Mouse (Mus musculus): ENCODE data around the gene Cutc. TPM values are rescaled to one million over a fixed set of nuclear protein-coding genes. Genes with fewer than 3 reads are reported as not detected.

Gene Cutc
- total and polyA plus RNA-seq, 3 experiments, result 10.0 to 18.8 TPM; not detected in 1

GRCm38 (mm10) chr19:43792537-43792936 lies 39.7 kb downstream of the Cutc start:
- Histone ChIP-seq H3K79me2 (ENCODE audit: control insufficient read depth, insufficient read depth, low read length, poor library complexity) (no peaks in the 10 kb centered on the region), H3K27me3 (ENCODE audit: control insufficient read depth in 1 of 2, insufficient read depth in 2 of 2, low read length in 2 of 2) (peaks cover 0 to 2% of the 10 kb centered on the region in 2 experiments; a peak in 2 of 4 replicates), H3K36me3 (ENCODE audit: control insufficient read depth in 1 of 2, insufficient read depth in 2 of 2, low read length in 2 of 2) (no peaks in the 10 kb centered on the region), H3K9ac (ENCODE audit: control insufficient read depth, low read depth, low read length, poor library complexity, severe bottlenecking) (no peak overlapping the region), H3K4me1 (ENCODE audit: control insufficient read depth in 1 of 2, insufficient read depth in 2 of 2, low read length in 2 of 2) (no peaks in the 10 kb centered on the region), H3K4me3 (ENCODE audit: control insufficient read depth in 1 of 2, insufficient read depth in 1 of 2, low read depth in 2 of 2, low read length in 2 of 2) (no peak overlapping the region), H3K9me3 (replicated peaks; ENCODE audit: insufficient read depth, low read length) (no peaks in the 10 kb centered on the region), H3K27ac (ENCODE audit: control insufficient read depth, low read depth, low read length) (no peak overlapping the region)
- TF ChIP-seq MXI1 (IDR thresholded peaks at IDR 0.05; ENCODE audit: low read depth, low read length) (no peak), ZKSCAN1 (IDR thresholded peaks at IDR 0.05; ENCODE audit: low read depth, low read length) (no peak), RAD21 (IDR thresholded peaks at IDR 0.05; ENCODE audit: low read depth, low read length) (no peak), GATA1 (IDR thresholded peaks at IDR 0.05; ENCODE audit: low read depth, low read length) (no peak), MYB (IDR thresholded peaks at IDR 0.05; ENCODE audit: low read depth, low read length) (no peak), NRF1 (IDR thresholded peaks at IDR 0.05; ENCODE audit: insufficient read depth, low read depth, low read length, poor library complexity, severe bottlenecking) (no peak), TBP (IDR thresholded peaks at IDR 0.05; ENCODE audit: low read depth, low read length) (no peak), POLR2AphosphoS2 (IDR thresholded peaks at IDR 0.05; ENCODE audit: low read length) (no peak), MAZ (IDR thresholded peaks at IDR 0.05; ENCODE audit: low read depth, low read length) (no peak), TCF12 (IDR thresholded peaks at IDR 0.05; ENCODE audit: low read depth, low read length) (no peak), ELF1 (IDR thresholded peaks at IDR 0.05; ENCODE audit: low read depth, low read length) (no peak), EP300 (IDR thresholded peaks at IDR 0.05; ENCODE audit: low read depth in 1 of 2, low read length in 2 of 2) (no peak), ETS1 (IDR thresholded peaks at IDR 0.05; ENCODE audit: low read depth, low read length) (no peak), MAX (IDR thresholded peaks at IDR 0.05; ENCODE audit: low read length) (no peak), SMC3 (IDR thresholded peaks at IDR 0.05; ENCODE audit: low read depth, low read length) (no peak), CHD1 (IDR thresholded peaks at IDR 0.05; ENCODE audit: low read depth, low read length) (no peak)
- DNase-seq (ENCODE audit: low read depth, low spot score), result no peak

DNA sequence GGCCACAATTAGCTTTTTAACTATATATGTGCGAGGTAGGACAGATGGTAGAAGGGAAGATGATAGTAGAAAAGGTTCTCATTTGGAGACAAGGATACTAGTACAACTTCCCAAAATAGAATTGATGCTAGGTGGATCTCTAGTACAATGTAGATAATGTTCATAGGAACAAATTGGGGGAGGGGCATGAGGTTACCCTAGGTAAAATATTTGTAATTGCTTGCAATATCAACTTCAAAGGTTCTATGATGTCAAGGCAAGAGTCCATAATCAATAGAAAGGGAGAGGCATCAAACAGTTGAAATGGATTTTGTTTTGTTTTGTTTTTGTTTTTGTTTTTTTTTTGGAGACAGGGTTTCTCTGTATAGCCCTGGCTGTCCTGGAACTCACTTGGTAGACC lies 41.2 kb downstream of the Cutc start:
- Histone ChIP-seq H3K27ac (ENCODE audit: control insufficient read depth, low read depth, low read length) (no peak overlapping the region), H3K27me3 (ENCODE audit: control insufficient read depth in 1 of 2, insufficient read depth in 2 of 2, low read length in 2 of 2) (peaks cover 0 to 2% of the 10 kb centered on the region in 2 experiments; a peak in 2 of 4 replicates), H3K4me3 (ENCODE audit: control insufficient read depth in 1 of 2, insufficient read depth in 1 of 2, low read depth in 2 of 2, low read length in 2 of 2) (no peak overlapping the region), H3K36me3 (ENCODE audit: control insufficient read depth in 1 of 2, insufficient read depth in 2 of 2, low read length in 2 of 2) (no peaks in the 10 kb centered on the region), H3K4me1 (ENCODE audit: control insufficient read depth in 1 of 2, insufficient read depth in 2 of 2, low read length in 2 of 2) (no peaks in the 10 kb centered on the region), H3K9me3 (replicated peaks; ENCODE audit: insufficient read depth, low read length) (no peaks in the 10 kb centered on the region), H3K79me2 (ENCODE audit: control insufficient read depth, insufficient read depth, low read length, poor library complexity) (no peaks in the 10 kb centered on the region), H3K9ac (ENCODE audit: control insufficient read depth, low read depth, low read length, poor library complexity, severe bottlenecking) (no peak overlapping the region)
- TF ChIP-seq USF2 (IDR thresholded peaks at IDR 0.05; ENCODE audit: borderline replicate concordance in 1 of 2, insufficient read depth in 1 of 2, low read depth in 1 of 2, low read length in 2 of 2) (no peak), GABPA (IDR thresholded peaks at IDR 0.05; ENCODE audit: low read depth, low read length) (no peak), POLR2AphosphoS5 (IDR thresholded peaks at IDR 0.05; ENCODE audit: borderline replicate concordance, low read depth, low read length) (no peak), POLR2A (IDR thresholded peaks at IDR 0.05; ENCODE audit: control insufficient read depth in 1 of 2, insufficient read depth in 1 of 2, low read depth in 1 of 2, low read length in 2 of 2, poor library complexity in 1 of 2) (no peak), MYC (IDR thresholded peaks at IDR 0.05; ENCODE audit: low read depth, low read length) (no peak), ZC3H11A (IDR thresholded peaks at IDR 0.05; ENCODE audit: low read depth, low read length) (no peak), ELF1 (IDR thresholded peaks at IDR 0.05; ENCODE audit: low read depth, low read length) (no peak), ZMIZ1 (IDR thresholded peaks at IDR 0.05; ENCODE audit: low read depth, low read length) (no peak), MXI1 (IDR thresholded peaks at IDR 0.05; ENCODE audit: low read depth, low read length) (no peak), SMC3 (IDR thresholded peaks at IDR 0.05; ENCODE audit: low read depth, low read length) (no peak), ZNF384 (IDR thresholded peaks at IDR 0.05; ENCODE audit: low read depth, low read length) (no peak), EP300 (IDR thresholded peaks at IDR 0.05; ENCODE audit: low read depth in 1 of 2, low read length in 2 of 2) (no peak), MAFK (IDR thresholded peaks at IDR 0.05; ENCODE audit: borderline replicate concordance, low read depth, low read length) (no peak), TCF12 (IDR thresholded peaks at IDR 0.05; ENCODE audit: low read depth, low read length) (no peak), HCFC1 (IDR thresholded peaks at IDR 0.05; ENCODE audit: low read depth, low read length) (no peak)
- DNase-seq (ENCODE audit: low read depth, low spot score), result no peak
